17 mouse cellular contexts compared by ENCODE assay signal in the genomic region with DNA sequence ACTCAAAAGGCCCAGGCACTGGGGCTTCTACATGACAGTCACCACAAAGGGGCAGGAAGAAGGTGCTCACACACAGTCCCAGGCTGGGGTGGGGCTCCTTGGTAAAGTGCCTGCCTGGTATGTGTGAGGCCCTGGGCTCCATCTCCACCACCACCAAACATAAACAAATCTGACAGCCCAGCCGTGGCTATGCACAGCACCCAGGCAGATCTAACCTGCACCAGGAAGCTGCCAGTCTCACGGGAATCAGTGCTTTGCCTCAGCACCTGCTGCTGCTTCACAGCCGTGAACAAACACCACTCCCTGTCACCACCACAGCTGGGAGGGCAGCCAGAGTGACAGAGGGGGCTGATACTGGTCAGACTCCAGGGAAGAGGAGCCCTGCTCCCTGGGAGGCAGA. TPM values are rescaled to one million over a fixed set of nuclear protein-coding genes. Genes with fewer than 3 reads are reported as not detected.
DNase-seq lines count a peak whose midpoint lies in the region; ATAC-seq and TF ChIP-seq lines count a peak whose summit lies in the region.
"Had no signal": no experiment of that assay in that cellular context is flagged by ENCODE, and none has a peak within 500 bp of the region (broad histone marks: within the 10 kb centered on the region; RNA-seq: fewer than 3 reads in every experiment).

No protein-coding gene starts in this region.

- no peak overlapping the region for H3K4me3 ChIP-seq in heart, embryonic 11.5 days (ENCODE audit: low read depth, low read length)
- H3K4me3 ChIP-seq in bone marrow, adult 2 months (replicated peaks; ENCODE audit: control insufficient read depth, low read depth, low read length): no peak overlapping the region
- H3K4me3 ChIP-seq: embryonic facial prominence, embryonic 15.5 days had no signal

- WGBS in heart, embryonic 11.5 days (ENCODE audit: insufficient replicate concordance): 27% methylated on average over 3 of the region's 3 CpGs
- WGBS in bone marrow, adult 2 months: 56% methylated on average over 3 of the region's 3 CpGs

- no peak for TF ChIP-seq CTCF in bone marrow, adult 2 months (IDR thresholded peaks at IDR 0.05; ENCODE audit: control insufficient read depth, insufficient read depth, low read length)

- H3K27ac ChIP-seq in heart, embryonic 11.5 days (ENCODE audit: low read depth, low read length): no peak overlapping the region
- H3K27ac ChIP-seq in bone marrow, adult 2 months (ENCODE audit: control insufficient read depth, insufficient read depth, low read depth, low read length, poor library complexity): peak overlapping the region; percentile 94
- H3K27ac ChIP-seq: embryonic facial prominence, embryonic 15.5 days had no signal

- no peak overlapping the region for H3K9ac ChIP-seq in heart, embryonic 11.5 days (ENCODE audit: low read depth, low read length)
- H3K9ac ChIP-seq: embryonic facial prominence, embryonic 15.5 days had no signal

- ATAC-seq in heart, embryonic 11.5 days (replicated peaks; ENCODE audit: insufficient number of reproducible peaks, low FRiP score, low TSS enrichment): no peak
- ATAC-seq: inflammation-experienced regulatory T-cells, adult 6 months had no signal

- no peak overlapping the region for H3K4me2 ChIP-seq in heart, embryonic 11.5 days
- H3K4me2 ChIP-seq: embryonic facial prominence, embryonic 15.5 days had no signal

- DNase-seq in heart, adult 11 months: peak; percentile 96
- DNase-seq in B cell, adult 2 months: peak; percentile 81 to 85
- peak; percentile 93 to 94 for DNase-seq in spleen, postnatal 36 days (ENCODE audit: low spot score in 2 of 2)
- DNase-seq in right cerebral cortex, postnatal 25 days: no peak
- no peak for DNase-seq in heart, postnatal 25 days (ENCODE audit: low spot score)
- DNase-seq in layer of hippocampus, postnatal 14 days (ENCODE audit: low spot score in 2 of 2): no peak
- DNase-seq: adrenal gland, postnatal 25 days; cerebellum, postnatal 36 days; heart, postnatal 4 days; right cerebral cortex, postnatal 4 days had no signal

- intact Hi-C loops in heart, postnatal 25 days (cut with DNase I): no loop called here

- no peaks in the 10 kb centered on the region for H3K27me3 ChIP-seq in heart, embryonic 11.5 days (ENCODE audit: control insufficient read depth, insufficient read depth, low read length)
- H3K27me3 ChIP-seq: embryonic facial prominence, embryonic 15.5 days had no signal

- H3K36me3 ChIP-seq in heart, embryonic 11.5 days (ENCODE audit: control insufficient read depth, insufficient read depth, low read length): no peaks in the 10 kb centered on the region

- TF ChIP-seq POLR2A in bone marrow, adult 2 months (IDR thresholded peaks at IDR 0.05; ENCODE audit: borderline replicate concordance, control insufficient read depth, low read depth, low read length): peak; percentile 32; the same call in 1 of the 2 replicates

- peaks cover 6% of the 10 kb centered on the region; the same call in 1 of the 2 replicates for H3K4me1 ChIP-seq in heart, embryonic 11.5 days (ENCODE audit: control insufficient read depth, insufficient read depth, low read length)
- H3K4me1 ChIP-seq in bone marrow, adult 2 months (ENCODE audit: control insufficient read depth, insufficient read depth, low read length): peaks cover 14% of the 10 kb centered on the region
- H3K4me1 ChIP-seq: embryonic facial prominence, embryonic 15.5 days had no signal

- H3K9me3 ChIP-seq in heart, embryonic 11.5 days (replicated peaks; ENCODE audit: control insufficient read depth, low read length): no peaks in the 10 kb centered on the region
- H3K9me3 ChIP-seq: embryonic facial prominence, embryonic 15.5 days had no signal

RNA-seq across cellular contexts. Expression of a gene that starts 9.9 kb away (rescaled TPM):
- 2.5 and 4.0 TPM in 2 replicates for polyA plus RNA-seq in heart, embryonic 11.5 days (2014; fragmentation: Nextera tagmentation; extraction: Ambion mirVana)
- 15.2 and 26.9 TPM in 2 replicates for polyA plus RNA-seq in bone marrow, adult 2 months (2011; ENCODE audit: insufficient read depth, insufficient read length, low replicate concordance, missing spikeins)
- 1 to 10 TPM; 2.3 to 4.2 TPM for total RNA-seq in heart, postnatal 25 days (2021)
- 1 to 10 TPM; 1.9 to 2.0 TPM for total RNA-seq in layer of hippocampus, postnatal 14 days (2021)

RNA-seq across cellular contexts. Expression of a gene that starts 17.2 kb away (rescaled TPM):
- polyA plus RNA-seq in heart, embryonic 11.5 days (2014; fragmentation: Nextera tagmentation; extraction: Ambion mirVana): 52.3 and 60.3 TPM in 2 replicates
- polyA plus RNA-seq in bone marrow, adult 2 months (2011; ENCODE audit: insufficient read depth, insufficient read length, low replicate concordance, missing spikeins): 11.5 and 23.1 TPM in 2 replicates
- 10 to 100 TPM; 60.4 to 65.0 TPM for total RNA-seq in heart, postnatal 25 days (2021)
- 10 to 100 TPM; 37.3 to 39.2 TPM for total RNA-seq in layer of hippocampus, postnatal 14 days (2021)

RNA-seq across cellular contexts. Expression of a gene that starts 20.7 kb away (rescaled TPM):
- not detected in 2 replicates for polyA plus RNA-seq in heart, embryonic 11.5 days (2014; fragmentation: Nextera tagmentation; extraction: Ambion mirVana)
- not detected in 2 replicates for polyA plus RNA-seq in bone marrow, adult 2 months (2011; ENCODE audit: insufficient read depth, insufficient read length, low replicate concordance, missing spikeins)
- total RNA-seq in heart, postnatal 25 days (2021): under 1 TPM in 1 of 2 experiments, not detected in 1; 0.29 TPM
- under 1 TPM in 1 of 2 experiments, not detected in 1; 0.57 TPM for total RNA-seq in layer of hippocampus, postnatal 14 days (2021)
- total RNA-seq: adrenal gland, postnatal 25 days; heart, postnatal 4 days; left cerebral cortex, adult 8-10 months; liver, adult 2 months; megakaryocyte progenitor cell, adult 5-6 weeks had no signal
- polyA plus RNA-seq: embryonic facial prominence, embryonic 15.5 days; inflammation-experienced regulatory T-cells, adult 6 months; liver, adult 2 months had no signal

RNA-seq across cellular contexts. Expression of a gene that starts 22.4 kb away (rescaled TPM):
- 41.4 and 45.7 TPM in 2 replicates for polyA plus RNA-seq in heart, embryonic 11.5 days (2014; fragmentation: Nextera tagmentation; extraction: Ambion mirVana)
- polyA plus RNA-seq in bone marrow, adult 2 months (2011; ENCODE audit: insufficient read depth, insufficient read length, low replicate concordance, missing spikeins): 26.3 and 36.1 TPM in 2 replicates
- 100 to 1,000 TPM; 184 to 199 TPM for total RNA-seq in heart, postnatal 25 days (2021)
- 10 to 100 TPM; 38.3 to 42.6 TPM for total RNA-seq in layer of hippocampus, postnatal 14 days (2021)

RNA-seq across cellular contexts. Expression of a gene that starts 22.6 kb away (rescaled TPM):
- polyA plus RNA-seq in heart, embryonic 11.5 days (2014; fragmentation: Nextera tagmentation; extraction: Ambion mirVana): 40.4 and 44.8 TPM in 2 replicates
- polyA plus RNA-seq in bone marrow, adult 2 months (2011; ENCODE audit: insufficient read depth, insufficient read length, low replicate concordance, missing spikeins): 21.7 and 39.8 TPM in 2 replicates
- 10 to 100 TPM; 16.0 to 16.3 TPM for total RNA-seq in heart, postnatal 25 days (2021)
- total RNA-seq in layer of hippocampus, postnatal 14 days (2021): 10 to 100 TPM; 29.3 to 29.8 TPM

Comparison
In these comparisons a context has a peak if more than half of its experiments do, and no peak if none do; other contexts are left out.
1. DNase-seq: peak in heart, adult 11 months (single experiment), B cell, adult 2 months (2 of 2) and spleen, postnatal 36 days (2 of 2); none in right cerebral cortex, postnatal 25 days (single experiment), heart, postnatal 25 days (single experiment) and layer of hippocampus, postnatal 14 days (0 of 2).